Mouse (Mus musculus): Measurements from ENCODE around the gene Sox12.

Gene Sox12

GRCm38 (mm10) chr2:152357254-152357653, 40.6 kb downstream of the Sox12 start:
- DNase-seq = no peak

- peak; percentile 77 for DNase-seq
Observed at GRCm38 (mm10) chr2:152349842-152350540, 47.9 kb downstream of the Sox12 start.

- no peak for DNase-seq
Observed at GRCm38 (mm10) chr2:152349205-152349604, 48.7 kb downstream of the Sox12 start.

GRCm38 (mm10) chr2:152347722-152348121, 50.1 kb downstream of the Sox12 start:
- DNase-seq = no peak

- DNase-seq = no peak
Observed at GRCm38 (mm10) chr2:152346776-152347465, 50.9 kb downstream of the Sox12 start.

GRCm38 (mm10) chr2:152345393-152345792, 52.5 kb downstream of the Sox12 start:
- DNase-seq = no peak

GRCm38 (mm10) chr2:152344909-152345308, 53.0 kb downstream of the Sox12 start:
- no peak for DNase-seq

- peak; percentile 27 for DNase-seq
Observed at GRCm38 (mm10) chr2:152344361-152344760, 53.5 kb downstream of the Sox12 start.

Measured in kidney, postnatal 14 days (tissue).